Mouse (Mus musculus) liver (tissue): ENCODE results near the gene Dleu7.
A peak's percentile ranks its signal among the peaks of the same experiment; 100 is the strongest.

Source experiments
- DNase-seq: peaks from one replicate; pipeline ENCODE4 v3.0.0-alpha.2; 2020; ENCODE audit warnings: mixed read lengths

Dleu7 gene

DNA sequence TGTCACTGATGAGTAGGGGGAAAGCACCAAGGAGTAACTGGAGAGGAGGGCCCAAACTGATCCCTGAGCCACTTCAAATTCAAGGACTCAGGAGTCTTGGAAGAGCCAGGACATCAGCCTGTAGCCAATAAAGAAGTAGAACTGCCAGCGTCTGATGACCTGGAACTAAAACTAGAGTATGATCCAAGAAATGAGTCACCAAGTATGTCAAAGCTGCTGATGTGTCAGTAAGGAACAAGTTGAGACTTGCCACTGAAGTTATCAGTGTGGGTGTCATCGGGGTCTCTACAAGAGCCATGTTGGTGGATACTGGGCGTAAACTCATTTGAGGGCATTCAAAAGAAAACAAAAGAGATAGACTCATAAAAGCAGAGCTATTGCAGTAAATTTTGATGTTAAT, 19.2 kb downstream of the Dleu7 start:
- no peak for DNase-seq

DNA sequence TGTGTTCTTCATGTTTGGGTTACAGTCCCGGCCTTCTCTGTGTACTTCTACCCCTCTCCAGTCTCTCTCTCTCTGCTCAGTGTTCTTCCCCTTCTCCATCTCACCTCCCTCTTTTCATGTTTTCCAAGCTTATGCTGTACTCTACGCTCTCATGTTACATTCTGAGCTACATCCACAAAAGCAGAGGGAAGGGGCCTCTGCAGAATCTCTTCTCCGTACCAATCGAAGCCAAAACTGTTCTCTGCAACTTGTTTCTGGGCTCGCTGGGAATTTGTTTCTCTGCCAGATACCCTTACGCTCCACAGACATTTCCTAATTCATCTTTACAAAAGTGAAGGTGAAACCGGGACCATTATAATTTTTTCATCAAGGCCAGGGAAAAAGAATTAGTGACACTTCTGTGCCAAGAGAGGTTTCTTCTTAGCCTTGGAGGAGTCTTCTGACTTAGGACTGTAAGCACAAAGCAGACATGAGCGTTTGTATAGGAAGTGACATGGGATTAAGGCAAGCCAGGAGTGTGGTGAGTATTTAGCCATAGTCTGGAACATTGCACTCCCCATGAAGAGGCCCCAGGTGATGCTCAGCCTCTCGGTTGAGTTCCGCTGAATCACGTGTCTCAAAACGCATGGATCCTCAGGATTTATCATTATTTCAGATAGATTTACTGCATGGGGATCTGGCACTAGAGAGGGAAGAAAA, 22.0 kb downstream of the Dleu7 start:
- no peak for DNase-seq

DNA sequence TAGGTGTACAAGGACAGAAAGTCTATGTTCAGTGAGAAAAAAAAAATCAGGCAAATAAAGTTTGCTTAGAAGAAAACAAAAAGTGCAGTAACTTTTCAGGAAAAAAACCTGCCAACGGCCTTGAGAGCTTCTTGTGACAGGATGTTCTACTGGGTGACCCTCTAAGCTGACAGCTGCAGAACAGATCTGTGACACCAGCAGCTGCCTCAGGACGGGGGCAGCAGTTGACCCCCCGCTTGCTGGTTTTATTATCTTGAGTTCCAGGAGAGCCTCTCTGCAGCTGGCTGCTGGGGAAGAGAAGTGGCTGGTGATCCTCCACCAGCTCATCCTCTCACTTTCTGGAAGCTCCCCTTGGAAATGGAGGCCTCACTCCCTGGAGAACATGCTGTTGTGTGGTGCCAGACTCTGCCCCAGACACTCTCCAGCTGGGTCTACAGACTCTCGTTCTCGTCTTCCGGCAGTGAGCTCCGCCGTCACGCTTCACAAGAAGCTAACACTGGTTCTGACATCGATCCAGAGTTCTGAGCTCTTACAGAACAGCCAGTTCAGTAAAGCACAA, 33.8 kb downstream of the Dleu7 start:
- peak; percentile 14 for DNase-seq

DNA sequence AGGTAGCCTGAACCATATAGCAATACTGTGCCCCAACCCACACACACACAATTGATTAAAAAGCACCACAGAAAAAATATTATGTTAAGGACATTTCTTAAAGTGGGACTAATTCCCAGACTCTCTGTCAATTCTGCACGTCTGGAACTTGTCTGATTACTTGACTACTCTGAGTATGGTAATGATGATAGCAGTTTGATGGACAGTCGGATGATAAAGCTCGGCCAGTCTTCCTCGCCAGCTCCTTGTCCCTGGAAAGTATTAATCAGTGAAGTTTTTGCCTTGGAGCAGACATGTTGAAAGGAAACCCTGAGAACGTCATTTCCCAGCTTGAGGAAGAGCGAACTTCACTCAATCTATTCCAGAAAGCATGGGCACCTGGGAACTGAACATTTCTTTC, 34.7 kb downstream of the Dleu7 start:
- no peak for DNase-seq

DNA sequence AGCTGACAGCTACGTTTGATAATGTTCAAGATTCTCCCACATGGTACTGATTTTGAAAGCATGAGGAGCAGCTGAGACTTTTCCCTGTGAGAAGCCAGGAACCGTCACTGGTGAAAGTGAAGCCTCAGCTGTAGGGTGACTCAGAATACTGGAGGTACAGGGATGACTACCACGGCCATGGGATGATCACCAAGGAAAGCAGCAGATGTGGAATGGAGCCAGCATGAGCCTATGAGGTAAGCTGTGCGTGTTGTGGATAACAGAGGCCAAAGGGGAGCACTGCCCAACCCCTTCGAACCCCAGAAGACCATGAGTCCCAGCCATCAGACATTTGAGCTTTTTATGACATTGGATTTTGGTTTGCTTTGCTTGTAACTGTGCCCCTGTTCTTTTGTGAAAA, 36.8 kb downstream of the Dleu7 start:
- DNase-seq: no peak

DNA sequence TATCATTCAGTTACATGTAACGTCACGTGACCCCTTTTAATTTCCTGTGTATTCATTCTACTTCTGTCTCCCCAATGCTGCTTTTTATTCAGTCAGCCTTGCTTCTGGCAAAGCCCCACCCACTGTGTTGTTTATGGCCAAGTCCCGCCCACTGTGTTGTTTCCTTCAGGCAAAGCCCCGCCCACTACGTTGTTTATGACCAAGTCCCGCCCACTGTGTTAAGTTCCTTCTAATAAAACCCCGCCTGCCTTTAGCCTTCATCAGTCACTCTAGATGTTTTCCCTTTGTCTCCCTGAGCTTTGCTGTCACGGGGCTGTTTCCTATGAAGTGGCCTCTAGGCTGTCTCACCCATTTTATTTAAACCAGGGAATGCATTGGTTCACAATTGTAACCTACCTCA, 38.5 kb downstream of the Dleu7 start:
- peak; percentile 42 for DNase-seq

DNA sequence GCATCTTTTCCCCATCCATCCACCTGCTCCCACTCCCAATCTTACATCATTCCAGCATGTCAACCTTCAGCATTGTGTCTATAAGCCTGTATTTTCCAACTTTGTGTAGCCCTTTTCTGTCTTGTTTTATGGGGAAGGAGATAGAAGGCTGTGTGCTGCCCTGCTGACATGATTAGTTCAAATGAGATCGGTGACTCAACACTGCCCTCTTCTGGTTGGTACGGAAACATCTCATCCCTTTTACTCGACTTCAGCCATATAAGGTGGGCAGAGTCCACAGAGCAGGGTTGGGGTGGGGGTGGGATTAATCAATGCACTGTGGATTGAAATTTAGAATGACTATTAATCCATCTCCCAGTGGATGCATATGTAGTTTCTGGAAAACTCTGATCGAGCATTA, 40.8 kb downstream of the Dleu7 start:
- DNase-seq: peak; percentile 40

DNA sequence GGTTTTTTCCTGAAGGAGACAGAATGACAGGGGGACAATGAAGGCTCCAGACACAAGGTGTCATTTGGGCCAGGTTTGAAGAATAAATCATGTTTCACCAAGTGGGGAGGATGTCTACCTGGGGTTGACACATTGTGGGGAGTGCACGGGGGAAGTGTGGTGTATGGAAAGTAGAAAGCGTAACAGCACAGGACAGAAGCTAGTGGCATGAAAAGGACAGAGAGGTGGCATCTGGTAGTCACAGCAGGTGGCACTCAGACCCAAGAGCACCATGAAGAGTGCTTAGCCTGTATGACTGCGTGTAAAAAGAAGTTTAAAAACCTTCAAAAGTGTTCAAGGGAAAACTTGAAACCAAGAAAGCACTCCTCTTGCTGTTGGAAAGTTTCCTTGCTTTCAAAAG, 42.8 kb downstream of the Dleu7 start:
- no peak for DNase-seq

DNA sequence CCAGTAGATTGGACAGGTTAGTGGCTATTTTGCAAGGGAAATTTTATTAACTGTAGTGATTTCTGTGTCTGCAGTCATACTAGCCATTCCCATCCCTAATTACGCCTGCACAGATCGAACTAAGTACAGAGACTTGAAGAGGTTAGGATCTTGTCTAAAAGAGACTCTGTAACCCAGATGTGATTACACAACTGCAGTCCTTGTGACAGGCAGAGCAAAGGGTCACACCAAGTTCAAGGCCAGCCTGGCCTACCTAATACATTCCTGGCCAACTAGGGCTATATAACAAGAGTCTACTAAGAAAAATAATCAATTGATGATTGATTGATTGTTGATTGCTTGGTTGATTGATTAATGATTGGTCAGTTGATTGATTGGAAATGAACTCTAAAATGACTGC, 43.6 kb downstream of the Dleu7 start:
- no peak for DNase-seq

DNA sequence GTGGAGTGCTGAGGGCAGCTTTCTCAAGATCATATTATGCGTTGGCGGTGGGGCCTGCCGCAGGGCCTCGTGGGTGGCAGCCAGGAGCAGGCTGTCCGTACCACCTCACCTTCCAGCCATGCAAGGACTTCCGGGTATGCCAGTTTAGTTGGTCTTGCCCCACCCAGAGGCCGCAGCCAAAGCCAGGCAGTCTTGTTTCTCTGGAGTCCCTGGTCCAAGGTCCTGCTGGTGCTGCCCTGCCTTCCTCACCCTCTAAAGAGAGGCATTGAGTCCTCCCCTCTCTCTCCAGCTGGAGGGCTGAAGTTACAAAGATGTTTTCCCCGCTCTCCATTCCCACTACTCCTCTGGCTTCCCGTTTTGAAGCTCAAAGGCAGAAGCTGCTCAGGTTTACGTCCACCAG, 44.1 kb downstream of the Dleu7 start:
- no peak for DNase-seq

DNA sequence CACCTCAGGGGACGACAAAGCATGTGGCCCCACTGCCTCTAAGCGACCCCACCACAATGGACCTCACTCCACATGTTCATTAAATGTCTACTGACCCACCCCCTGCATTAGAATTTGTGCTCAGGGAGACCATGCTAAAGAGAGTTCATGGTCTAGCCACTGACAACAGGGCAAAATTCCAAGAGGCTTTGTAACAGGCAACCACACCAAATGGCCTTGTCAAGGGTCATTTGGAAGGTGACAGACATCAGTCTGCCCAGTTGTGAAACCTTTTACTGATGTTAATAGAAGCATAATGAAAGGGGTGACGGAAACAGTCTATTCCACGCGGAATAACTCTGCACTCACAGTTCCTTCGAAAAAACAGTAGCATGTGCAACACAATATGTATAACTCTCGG, 44.5 kb downstream of the Dleu7 start:
- DNase-seq: no peak

DNA sequence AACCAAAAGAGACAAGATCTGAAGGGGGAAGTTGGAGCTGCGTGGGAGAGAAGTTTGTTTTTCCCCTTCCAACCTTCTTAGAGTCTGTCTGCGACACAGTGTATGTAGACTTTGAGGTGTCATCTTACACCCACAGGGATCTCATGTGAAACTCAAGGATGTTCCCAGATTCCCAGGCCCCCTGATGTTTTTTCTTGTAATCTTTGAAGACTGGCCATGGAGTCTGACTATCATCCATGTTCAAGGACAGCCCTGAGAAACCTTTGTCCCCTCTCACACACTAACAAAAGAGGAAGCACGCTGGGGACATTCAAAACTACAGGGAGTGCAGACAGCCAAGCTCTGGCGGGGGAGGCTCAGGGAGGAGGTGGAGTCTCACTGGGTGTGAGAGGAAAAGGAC, 47.3 kb downstream of the Dleu7 start:
- peak; percentile 19 for DNase-seq

DNA sequence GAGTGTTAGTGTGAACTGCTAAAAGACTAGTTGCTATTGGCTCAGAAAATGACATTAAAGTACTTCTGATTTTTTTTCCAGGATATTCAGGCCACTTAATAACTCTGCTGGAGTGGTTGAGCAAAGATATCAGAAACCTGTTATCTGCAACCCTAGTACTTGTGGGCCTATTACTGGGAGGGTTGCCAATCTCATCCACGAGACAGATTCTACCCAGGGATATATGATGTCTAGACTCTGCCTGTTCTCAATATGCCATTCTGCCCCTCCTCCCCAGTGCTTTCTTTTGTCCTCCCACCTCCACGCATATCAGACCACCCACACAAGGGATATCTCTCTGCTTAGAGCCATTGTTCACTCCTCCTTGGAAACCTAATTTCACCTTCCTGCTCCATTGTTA, 49.3 kb downstream of the Dleu7 start:
- no peak for DNase-seq

DNA sequence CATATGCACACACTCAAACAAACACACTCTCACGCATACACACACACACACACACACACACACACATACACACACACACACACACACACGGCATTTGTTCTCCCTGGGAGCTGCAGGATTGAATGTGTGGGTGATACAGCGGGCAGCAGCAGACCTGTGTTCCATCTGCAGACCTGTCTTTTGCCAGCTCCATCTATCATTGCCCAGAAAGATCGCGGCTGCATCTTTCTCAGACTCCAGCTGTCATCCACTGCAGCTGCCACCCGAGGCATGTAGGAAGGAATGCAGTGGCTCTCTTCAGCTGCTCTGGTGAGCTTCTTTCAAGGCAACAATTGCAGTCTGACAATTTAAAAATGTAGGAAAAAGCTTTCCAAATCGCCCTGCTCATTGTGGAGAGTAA, 56.9 kb downstream of the Dleu7 start:
- no peak for DNase-seq

DNA sequence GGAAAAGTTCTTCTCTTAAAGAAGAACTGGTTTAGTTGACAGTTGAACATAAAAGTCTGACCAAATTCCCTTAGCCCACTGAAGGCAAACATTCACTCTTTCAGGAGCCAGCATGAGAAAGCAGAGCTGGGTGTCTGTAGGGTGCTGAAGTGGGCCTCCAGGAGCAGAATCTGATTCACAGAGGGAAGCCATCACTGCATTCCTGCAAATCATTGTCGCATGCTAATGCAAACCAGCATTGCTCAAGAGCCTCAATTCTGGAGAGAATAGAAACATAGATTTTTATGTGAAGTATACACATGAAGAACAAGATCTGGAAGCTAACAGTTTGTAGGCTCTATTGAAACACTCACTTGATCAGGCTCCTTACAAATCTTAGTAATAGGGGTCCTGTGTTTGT, 57.6 kb downstream of the Dleu7 start:
- DNase-seq: no peak

DNA sequence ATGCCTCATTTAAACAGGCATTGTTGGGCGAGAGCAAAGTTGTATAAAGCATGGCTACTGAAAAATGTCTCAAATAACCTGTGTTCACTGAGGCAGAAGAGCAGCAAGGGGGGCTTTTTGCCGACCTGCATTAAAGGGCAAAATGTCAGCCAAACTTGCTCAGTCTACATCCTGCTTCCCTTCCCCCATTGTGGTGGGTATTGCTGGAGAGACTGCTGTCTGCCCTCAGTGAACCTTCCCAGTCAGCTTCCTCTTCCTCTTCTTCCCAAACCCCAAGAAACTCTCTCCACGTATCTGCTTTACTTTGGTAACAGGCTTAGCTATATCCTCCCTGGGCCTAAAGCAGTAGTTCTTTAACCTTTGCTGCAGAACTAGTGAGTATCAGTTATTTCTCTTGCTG, 61.9 kb downstream of the Dleu7 start:
- no peak for DNase-seq

DNA sequence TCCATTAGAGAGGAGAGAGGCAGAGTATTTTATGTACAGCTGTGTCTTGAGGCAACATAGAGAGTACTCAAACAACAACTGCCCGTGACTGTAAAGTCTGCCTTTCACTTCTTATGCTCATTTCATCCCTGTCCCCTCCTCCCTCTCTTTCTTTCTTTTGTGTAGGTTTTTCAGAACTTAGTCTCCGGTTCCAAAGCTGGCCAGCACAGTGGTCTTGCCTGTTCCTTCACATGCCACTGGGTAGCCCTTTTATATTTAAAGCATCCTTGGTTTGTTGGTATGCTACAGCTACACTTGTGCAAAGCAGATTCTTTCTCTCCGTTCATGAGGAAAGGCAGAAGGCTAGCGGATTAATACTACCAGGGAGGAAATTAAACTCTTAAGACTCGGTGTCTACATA, 65.7 kb downstream of the Dleu7 start:
- DNase-seq: no peak

DNA sequence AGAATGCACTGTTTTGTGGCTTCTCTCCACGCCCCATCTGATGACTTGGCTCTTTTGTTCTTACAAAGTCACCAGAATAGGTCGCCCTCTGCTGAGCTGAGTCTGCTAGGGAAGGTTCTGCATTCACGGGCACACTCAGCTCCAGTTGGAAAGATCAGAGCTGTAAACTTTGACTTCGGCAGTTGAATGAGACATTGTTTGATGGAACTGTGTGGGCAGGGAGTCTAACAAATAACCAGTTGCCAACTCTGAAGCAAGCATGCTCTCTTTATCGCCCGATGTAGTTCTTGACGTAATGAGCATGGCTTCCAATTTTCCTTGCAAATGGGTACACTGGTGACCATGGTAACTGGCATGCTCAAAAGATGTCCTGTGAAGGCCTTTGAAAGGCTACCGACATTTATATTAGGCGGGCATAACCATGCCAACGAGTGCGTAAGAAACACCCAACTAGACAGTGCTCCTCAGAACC, 66.2 kb downstream of the Dleu7 start:
- no peak for DNase-seq
